Mouse (Mus musculus): Measurements from ENCODE around the gene Trmt10b.

Gene Trmt10b

GRCm38 (mm10) chr4:45341669-45342249 lies 44.8 kb downstream of the Trmt10b start, which contains the start of gene Dcaf10:
Gene Dcaf10 (plus strand): TSS chr4:45342101.
- CTCF ChIA-PET: no interaction called here

DNA sequence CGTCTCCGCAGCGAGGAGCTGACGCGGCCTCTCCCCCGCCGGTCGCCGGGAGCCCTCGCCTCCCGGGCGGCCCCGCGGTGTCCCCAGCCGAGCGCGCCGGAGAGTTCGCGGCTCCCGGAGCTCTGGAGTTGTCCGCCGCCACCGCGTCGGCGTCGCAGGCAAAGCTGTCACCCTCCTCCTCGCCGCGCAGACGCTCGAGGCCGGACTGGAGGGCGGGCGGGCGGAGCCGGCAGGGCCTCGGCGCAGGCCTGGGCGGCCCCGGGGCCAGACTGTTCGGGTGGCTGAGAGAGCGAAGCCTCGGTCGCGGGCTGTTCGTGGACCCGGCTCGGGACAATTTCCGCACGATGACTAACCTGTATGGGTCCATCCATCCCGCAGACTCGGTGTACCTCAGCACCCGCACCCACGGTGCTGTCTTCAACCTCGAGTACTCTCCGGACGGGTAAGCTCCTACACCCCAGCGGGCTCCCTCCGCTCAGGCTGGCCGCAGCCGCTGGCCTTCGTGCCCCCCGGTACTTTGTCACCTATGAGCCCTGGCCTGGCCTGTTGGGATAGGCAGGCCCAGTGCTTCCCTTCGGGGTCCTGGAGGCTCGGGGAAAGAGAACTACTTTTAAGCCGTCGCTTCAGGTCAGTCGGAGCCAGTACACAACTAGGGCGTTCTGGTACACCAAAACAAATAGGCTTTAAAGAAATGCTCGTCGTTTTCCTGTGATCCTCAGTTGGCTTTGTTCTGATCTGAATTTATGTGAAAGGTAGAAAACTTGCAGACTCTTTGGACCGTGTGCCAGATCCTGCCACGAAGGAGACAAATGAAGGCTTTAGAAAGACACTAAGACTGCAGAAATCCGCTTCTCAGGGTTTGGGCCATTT lies 45.6 kb downstream of the Trmt10b start, which contains the start of gene Exosc3:
Gene Exosc3 (minus strand): TSS at position 447 of the 870 bp plus-strand sequence.
- CTCF ChIA-PET: interaction anchor here (0.6 kb wide), 1 partner anchor 1104 kb away, joined by 6 read pairs; no protein-coding TSS in a partner anchor

DNA sequence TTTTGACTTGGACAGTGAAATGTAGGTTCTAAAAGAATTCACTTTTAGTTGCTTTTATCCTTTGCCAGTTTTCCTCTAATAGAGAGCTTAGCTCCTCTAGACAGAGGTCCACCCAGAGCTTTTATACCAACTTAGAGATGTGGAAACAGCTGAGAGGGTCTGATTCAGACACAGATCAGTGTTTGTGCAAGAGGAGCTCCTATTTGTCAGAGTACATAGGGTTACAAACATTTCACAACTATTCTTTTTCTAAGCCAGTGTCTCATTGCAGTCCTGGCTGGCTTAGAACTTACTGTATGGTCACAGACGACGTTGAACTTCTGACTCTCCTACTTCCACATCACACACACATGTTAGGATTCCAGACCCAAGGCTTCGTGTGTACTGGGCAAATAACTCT lies 59.7 kb downstream of the Trmt10b start:
- CTCF ChIA-PET: no interaction called here
